Mouse (Mus musculus): ENCODE measurements at regions not wholly inside any gene's neighbourhood (a gene's known extent, or its start where the extent isn't known, plus 50 kb on each side); places are given as distances from the start of the nearest gene placed in this dataset.
"Not testable (repeated sequence)": the region's sequence is repeated elsewhere in the genome, so short reads cannot be mapped to it uniquely, and the experiment has no call there.

DNA sequence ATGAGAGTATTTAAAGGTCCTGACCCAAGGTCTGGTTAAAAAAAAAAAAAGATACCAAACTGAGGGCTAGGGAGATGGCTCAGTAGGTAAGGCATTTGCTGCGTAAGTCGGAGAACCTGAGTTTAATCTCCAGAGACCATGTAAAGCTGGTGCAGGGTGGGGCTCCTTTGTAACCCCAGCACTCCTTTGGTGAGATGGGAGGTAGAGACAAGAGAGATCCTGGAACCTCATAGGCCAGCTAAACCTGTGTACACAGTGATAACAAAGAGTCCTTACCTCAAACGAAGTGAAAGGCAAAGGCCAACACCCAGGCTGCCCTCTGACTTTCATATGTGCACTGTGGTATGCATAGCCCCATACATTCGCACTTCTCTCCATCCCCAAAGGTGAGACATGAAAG is 175.0 kb downstream of the Nucb2 start:
- DNase-seq (ENCODE audit: low spot score), result no peak

DNA sequence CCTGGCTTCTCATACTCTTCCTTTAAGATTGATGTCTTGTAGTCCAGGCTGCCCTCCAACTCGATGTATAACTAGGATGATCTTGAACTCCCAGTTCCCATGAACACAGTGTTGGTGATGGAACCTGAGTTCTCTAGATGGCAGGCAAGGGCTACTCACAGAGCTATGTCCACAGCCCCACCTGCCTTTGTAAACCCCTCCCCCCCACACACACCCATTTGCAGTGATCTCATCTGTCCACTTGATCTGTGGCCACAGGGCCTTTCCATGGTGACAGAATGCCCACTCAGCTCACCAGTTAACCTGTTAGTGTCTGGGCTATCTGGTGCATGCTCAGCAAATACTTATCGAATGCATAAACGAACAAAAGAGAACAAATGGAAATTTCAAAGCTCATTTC is 176.4 kb downstream of the Nucb2 start:
- no peak for DNase-seq (ENCODE audit: low spot score)

DNA sequence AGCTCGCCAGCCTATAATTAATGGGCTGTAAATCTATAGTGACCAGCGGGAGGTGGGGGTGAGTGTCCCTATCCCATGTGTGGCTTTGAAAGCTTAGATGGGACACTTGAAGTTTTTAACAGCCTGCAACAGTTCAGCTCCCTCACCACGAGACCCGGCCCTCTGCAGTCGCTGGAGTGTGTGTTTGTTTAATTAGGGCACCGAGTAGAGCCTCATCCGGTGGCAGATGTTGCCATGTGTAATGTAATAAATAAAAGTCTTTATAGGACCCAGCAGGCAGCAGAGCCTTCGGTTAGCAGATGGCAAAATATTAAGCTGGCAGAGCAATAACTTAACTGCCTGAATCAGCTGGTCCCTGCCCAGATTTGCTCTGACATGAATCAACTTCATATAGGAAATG is 177.1 kb downstream of the Nucb2 start:
- no peak for DNase-seq (ENCODE audit: low spot score)

DNA sequence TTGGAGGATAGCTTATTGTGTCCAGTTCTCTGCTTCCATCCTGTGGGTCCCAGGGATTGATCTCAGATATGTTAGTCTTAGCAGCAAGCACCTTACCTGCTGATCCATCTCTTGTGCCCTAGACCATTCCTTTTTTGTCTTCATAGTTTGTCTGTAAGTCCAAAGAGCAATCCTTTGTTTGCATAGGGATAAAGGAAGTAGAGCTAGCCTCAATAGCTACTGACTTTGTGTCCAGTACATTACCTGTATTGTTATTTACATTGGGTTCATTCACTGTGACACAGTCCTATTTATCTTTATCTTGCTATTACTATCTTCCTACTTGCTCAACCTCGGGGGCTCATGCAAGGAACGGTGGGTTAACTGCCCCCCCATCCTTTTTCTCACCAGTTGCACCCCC is 196.2 kb downstream of the Nucb2 start:
- DNase-seq (ENCODE audit: low spot score), result no peak

DNA sequence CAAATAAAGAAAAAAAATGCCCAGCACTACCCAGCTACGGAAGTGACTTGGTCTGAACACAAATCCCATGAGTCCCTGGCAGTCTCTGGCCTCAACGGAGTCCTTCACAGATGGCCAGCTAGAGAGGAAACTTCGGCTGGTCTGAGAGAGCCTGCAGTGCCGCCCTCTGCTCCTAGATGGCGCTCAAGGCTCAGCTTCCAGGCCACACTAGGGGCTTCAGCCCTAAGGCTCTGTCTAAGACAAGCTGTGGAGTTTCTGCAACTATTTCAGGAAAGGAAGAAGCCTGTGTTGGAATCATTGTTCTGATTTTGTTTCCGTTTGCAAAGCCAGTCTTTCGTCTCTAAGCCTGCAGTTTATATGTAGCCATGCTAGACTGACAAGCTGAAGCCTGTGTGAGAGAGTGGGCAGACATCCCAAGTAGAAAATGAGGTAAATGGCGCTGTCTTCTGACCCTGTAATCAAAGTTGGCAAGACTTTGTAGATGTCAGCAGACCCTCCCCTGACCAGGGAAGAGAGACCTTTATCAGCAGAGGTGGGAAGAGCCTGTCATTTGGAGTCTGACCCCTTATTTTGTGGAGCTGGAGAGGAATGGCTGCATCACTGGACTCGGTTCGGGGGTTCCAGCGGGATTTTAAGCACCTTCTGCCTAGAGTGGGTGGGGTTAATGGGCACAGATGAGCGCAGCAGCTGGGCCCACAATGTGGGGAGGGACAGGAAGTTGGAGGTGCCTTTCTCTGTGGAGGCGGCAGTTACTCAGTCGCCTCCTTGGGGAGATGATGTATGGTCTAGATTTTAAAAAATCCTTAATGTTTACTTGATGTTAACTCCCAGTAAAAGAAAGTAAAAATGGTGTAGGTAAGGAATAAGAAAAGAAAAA is 197.5 kb downstream of the Nucb2 start:
- peak; percentile 7 for DNase-seq (ENCODE audit: low spot score)

DNA sequence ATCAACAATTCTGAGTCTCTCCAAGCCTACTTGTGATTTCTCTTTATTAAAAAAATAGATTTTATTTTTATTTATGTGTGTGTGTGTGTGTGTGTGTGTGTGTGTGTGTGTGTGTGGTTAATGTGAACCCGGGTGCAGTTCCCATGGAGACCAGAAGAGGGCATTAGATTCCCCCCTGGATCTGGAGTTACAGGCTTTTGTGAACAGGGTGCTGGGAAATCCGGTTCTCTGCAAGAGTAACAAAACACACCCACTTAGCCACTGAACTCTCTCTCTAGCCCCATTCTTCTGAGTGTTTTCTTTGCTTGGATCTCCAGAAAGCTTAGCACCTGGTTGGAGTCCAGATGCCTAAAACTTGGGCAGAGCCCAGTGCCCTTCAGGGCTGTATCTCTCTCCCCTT is 198.4 kb downstream of the Nucb2 start:
- no peak for DNase-seq (ENCODE audit: low spot score)

DNA sequence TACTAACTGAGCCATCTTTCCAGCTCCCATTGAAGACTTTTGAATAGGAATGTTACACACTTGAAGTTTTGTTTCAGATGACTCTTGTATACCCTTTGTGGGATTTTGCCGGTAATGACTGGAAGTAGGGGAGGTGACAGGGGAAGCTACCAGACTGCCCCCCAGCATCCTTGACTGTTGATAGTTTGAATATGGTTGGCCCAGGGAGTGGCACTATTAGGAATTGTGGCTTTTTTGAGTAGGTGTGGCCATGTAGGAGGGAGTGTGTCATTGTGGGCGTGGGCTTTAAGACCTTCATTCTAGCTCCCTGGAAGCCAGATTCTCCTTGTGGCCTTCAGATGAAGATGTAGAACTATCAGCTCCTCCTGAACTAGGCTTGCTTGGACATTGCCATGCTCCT is 207.4 kb downstream of the Nucb2 start:
- no peak for DNase-seq (ENCODE audit: low spot score)

DNA sequence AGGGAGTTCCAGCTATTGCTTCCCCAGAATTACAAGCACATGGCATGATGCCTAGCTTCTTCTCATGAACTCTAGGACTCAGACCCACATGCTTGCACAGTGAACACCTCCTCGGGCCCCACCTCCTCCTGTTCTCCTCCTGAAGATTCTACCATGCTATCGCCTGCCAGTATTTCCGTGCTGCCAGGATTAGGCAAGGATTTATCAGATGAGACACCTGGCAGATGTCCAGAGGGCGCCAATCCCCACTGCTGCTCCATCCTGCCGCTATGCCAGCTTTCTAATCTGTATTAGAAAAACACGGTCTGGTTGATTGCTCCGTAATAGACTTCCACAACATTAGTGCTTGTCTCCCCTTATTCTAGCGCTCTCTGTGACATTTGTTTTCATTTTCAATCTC is 209.0 kb downstream of the Nucb2 start:
- no peak for DNase-seq (ENCODE audit: low spot score)

DNA sequence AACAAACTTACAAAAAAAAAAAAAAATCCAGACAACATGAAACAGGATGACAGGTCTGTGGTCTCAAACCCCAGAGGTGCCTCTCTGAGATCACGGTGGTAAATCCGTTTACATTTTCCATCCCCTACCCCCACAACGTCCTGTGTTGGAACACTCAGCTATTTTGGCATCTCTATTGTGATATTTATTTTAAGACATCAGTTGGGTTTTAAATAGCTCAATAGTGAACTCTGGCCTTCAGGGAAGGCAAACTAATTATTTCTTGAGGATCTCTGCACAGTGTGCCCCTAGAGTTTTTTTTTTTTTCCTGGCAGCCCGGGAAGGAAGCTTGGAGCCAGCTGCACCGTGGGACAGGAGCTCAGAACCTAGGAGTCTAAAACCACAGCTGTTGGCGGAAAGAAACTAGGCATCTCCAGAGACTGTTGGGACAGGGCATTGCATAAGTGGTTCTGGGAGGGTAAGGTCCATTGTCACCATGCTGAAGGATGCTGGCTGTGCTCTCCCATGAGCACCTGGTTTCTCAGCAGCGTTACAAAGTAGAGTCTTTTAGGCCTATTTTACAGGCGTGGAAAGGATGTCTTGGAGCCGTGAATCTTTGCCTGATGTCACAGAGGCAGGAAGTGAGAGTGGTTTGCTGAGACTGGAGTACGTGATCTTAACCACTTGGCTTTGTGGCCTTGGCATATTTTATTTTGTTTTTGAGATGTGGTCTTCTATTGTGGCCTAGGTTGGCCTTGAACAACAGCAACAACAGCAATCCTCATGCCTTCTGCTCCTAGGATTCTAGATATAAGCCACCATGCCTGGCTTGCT is 211.3 kb downstream of the Nucb2 start:
- no peak for DNase-seq (ENCODE audit: low spot score)

DNA sequence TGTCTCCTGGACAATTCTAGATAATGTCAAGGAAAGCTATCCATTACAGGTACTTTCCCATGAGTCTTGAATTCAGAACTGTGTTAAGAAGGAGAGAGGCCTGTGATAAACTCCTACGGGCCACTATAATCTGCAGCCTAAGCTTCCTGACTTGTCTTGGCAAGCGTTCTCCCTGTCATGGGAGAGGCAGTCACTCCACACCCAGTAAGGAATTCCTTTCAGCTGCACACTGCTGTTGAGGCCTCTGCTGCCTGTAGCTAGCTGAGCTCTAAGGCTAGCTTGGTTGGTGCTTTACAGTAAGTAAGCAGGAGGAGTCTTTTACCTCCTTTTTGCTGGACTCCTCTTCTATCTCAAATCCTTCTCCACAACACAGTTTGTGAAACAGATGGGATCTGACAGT is 224.2 kb downstream of the Nucb2 start:
- DNase-seq (ENCODE audit: low spot score), result no peak

DNA sequence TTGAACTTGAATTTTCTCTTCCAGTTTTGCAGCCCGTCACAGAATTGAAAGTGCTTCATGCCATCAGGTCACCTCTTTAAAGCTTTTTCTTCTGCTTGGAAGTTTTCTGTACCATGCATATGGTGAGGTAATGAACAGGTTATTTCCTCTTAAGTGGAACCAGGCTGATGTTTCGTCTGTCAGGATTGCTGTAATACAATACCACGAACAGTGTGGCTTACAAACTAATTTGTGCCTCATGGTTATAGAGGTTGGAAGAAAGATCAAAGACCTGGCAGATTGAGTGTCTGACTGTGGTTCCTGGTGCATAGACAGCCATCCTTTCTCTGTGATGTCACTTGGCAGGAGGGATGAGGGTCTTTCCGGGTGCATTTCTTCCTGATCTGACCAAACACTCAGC is 225.6 kb downstream of the Nucb2 start:
- no peak for DNase-seq (ENCODE audit: low spot score)

DNA sequence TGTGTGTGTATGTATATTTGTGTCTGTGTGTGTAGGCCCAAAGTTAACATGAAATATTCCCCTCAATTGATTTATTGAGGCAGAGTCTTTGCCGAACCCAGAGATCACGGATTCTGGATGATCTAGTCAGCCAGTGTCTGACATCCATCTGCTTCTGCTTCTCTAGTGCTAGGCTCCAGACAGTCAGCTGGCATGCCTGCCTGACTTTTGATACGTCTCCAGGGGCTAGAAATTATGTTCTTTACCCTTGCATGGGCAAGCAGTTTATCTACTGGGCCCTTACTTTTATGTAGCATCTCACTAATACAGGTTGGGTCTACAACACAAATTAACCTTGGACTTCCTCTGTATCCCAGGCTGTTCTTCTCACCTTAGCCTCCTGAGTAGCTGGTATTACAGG is 231.5 kb downstream of the Nucb2 start:
- no peak for DNase-seq (ENCODE audit: low spot score)

DNA sequence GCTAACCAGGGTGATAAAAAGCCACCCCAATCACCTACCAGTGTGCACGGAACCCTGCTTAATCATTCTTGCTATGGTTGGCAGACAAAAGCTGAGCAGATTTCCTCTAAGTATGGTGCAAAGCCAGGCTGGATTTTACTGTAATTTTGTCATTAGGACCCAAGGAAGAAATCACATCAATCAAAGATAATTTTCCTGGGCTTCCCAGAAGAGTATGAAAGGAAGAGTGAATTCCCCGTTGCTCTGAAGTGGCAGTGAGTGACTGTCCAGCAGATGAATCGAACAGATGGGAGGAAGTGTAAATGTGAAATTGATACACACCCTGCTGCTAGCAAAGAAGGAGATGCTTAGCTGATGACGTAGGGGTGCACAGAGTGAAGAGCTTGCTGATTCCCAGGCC is 232.2 kb downstream of the Nucb2 start:
- no peak for DNase-seq (ENCODE audit: low spot score)

DNA sequence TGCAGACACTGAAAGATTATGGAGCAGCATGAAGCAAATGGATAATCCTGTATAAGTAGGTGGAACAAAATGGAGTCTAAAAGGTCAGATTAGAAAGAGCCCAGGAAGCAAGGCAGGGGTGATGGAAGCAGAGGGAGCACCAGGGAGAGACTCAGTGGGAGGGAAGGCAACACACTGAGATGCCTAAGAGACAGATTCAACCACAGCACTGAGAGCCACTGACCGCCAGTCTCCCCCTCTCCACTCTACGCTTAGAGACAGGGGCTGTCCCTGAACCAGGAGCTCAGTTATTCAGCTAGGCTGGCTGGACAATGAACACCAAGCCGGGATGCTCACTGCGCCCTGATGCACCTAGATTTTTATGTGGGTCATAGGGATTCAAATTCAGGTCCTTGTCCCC is 233.8 kb downstream of the Nucb2 start:
- DNase-seq (ENCODE audit: low spot score), result no peak

DNA sequence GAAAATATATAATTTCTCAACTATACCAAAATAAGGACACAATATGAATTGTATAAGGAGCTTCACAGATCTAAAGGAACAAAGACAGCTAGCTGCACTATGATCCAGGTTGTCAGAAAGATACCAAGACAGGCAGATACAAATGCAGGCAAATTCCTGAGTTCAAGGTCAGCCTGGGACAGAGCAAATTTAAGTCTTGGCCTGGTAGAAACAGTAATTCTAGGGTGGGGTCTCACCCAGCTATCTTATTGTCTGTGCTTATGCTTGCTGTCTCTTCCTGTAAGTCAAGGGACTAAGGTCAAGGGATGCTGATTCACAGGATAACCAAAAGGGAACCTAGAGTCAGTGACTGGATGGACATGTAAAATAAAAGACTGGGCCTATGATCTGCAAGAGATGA is 250.4 kb downstream of the Nucb2 start:
- no peak for DNase-seq (ENCODE audit: low spot score)

DNA sequence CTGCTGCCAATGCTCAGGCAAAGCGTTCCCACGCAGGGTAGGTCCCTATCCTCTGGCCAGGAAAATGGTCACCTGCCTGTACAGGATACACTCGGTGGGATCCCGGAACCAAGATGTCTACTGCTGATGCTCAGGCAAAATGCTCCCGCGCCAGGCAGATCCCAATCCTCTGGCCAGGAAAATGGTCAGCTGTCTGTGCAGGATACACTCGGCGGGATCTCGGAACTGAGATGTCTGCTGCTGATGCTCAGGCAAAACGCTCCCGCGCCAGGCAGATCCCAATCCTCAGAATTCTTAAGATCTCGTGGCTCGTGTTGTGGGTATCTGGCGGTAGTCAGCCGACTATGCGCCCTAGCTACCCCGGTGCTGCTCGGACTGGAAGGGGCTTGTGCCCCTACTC is 288.0 kb downstream of the Nucb2 start:
- not testable (repeated sequence) for DNase-seq (ENCODE audit: low spot score)

DNA sequence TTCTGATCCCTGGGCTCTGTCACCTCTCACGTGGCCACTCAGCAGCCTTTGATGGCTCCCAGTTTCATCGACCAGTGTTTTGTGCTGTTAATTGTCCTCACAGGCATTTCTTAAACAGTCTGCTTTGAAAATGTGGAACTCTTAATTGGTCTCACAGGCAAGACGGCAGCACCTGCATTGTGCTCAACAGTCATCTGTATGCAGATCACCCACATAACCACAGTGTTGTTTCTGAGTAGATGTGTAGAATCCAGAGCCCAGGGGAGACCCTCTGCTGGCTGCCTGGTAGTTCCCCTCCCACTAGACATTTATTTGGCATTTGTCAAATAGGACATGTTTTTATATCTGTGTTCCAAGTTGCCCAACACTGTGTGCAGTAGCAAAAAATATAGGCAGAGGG is 304.3 kb downstream of the Nucb2 start:
- no peak for DNase-seq (ENCODE audit: low spot score)

DNA sequence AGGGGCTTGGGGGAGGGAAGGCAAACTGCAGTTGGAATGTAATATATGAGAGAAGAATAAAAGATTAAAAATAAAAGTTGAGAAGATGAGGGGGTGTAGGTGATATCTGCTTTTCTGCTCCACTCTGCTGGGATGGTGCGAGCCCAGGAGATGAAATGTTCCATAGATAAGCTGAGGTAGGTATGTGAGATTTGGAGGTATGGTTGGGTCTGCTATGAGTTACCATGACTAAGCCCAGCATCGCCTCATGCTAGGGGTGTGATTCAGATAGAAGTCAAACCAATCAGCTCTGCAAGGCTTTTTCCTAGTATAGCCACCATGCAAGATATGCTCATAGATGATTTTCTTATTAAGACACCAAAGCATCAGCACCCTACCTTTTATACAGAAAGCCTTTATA is 312.3 kb downstream of the Nucb2 start:
- no peak for DNase-seq (ENCODE audit: low spot score)

DNA sequence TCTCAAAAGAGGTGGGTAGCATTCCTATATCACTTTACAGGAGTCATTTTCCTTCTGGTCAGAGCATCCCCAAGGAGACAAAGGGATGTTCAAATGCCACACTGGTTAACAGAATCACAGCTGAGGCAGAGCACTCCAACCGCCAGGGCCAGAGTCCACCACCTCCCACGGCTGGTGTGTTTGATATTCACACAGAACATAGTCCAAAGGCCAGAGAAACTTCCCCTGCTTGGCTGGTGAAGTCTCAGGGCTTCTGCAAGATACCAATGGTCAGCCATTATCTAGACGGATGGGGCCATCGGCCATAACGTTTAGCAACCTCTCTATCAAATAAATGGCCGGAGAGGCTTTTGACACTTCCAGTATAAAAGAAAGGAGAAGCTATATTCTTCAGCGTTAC is 313.8 kb downstream of the Nucb2 start:
- DNase-seq (ENCODE audit: low spot score), result no peak

DNA sequence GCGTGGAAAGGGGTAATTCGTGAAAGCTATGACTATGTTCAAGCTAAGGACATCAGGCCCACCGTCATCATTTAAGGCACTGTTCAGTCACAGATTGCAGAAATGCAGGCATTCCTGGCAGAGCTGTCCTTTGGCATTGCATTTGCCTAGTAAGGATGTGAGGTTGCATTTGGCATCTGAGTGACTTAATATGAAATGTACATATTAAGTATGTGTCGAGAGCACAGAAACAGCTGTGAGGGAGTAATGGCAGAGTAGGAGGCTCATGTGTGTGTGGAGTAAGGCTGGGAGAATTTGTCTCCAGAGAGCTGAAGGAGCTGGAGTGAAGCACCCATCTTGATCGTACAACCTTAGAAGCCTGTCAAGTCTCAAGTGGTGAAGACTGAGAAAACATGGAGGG is 316.4 kb downstream of the Nucb2 start:
- no peak for DNase-seq (ENCODE audit: low spot score)

DNA sequence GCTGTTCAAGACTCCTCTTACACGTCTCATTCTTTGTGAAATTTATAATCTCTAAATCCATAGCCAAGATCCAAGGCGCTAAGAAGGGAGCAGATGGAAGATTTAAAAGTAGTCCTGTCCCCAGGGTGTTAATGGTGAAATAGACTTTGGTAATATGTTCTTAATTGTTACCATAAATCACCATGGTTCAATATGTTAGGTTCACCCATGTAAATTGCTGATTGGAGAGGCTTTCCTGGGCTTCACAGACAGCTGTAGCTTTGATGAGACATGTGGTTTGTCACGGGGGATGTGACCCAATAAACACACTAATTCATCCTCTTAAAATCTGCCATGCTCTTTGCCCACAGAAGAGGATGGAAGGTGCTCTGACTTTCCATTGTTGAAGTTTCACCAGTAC is 338.7 kb downstream of the Nucb2 start:
- DNase-seq (ENCODE audit: low spot score), result no peak

DNA sequence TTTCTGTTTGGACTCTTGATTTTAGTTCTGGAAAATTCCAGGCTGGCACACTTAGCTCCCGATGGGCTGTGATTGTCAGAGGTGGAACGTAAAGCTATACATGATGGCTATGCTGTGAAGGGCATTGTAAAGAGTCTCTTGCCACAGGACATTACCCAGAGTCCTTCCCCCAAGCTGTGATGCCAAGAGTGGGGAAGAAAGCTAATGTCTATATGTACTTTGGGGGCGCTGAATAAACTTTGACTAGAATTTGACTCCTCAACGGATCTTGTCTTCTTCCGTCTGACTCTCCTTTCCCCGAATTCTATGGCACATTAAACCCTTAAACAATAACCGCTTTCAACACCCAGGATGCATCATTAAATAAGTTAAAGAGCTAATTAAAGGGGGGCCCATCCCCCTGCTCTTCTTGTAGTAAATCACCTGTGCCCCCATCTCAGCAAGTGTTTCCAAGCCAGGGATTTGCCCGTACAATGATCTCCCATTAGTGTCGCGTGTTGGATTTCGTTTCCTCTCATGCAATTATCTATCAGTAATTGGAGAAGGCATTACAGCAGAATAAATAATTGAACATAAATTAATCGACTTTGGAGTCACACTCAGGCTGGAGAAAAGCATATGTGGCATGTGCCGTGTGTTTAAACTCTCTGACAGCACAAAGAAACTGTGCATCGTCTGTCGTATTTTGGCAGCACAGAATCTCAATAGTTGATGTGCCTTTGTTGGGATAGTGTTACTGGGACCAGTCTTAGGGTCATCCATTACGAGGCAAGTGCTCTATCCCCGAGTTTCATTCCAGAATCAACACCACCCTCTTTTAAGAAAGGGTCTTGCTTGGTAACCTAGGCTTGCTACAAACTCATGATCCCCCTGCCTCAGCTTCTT is 343.9 kb downstream of the Nucb2 start:
- no peak for DNase-seq (ENCODE audit: low spot score)
